Mouse (Mus musculus) bone marrow, adult 2 months (tissue): ENCODE data around the gene Arfgap2.

Experiments used
- CTCF ChIP-seq: fragments of 200-500 bp; IDR thresholded peaks from 2 replicates; pipeline ENCODE4 v1.5.1; 2011; ENCODE audit warnings: low read length, control low read depth; ENCODE audit not compliant: control insufficient read depth, insufficient read depth
- POLR2A ChIP-seq: fragments of 200-500 bp; IDR thresholded peaks from 2 replicates; pipeline ENCODE4 v1.6.1; 2011; ENCODE audit warnings: low read depth, mild to moderate bottlenecking, control low read depth, low read length, borderline replicate concordance; ENCODE audit not compliant: control insufficient read depth

DNA sequence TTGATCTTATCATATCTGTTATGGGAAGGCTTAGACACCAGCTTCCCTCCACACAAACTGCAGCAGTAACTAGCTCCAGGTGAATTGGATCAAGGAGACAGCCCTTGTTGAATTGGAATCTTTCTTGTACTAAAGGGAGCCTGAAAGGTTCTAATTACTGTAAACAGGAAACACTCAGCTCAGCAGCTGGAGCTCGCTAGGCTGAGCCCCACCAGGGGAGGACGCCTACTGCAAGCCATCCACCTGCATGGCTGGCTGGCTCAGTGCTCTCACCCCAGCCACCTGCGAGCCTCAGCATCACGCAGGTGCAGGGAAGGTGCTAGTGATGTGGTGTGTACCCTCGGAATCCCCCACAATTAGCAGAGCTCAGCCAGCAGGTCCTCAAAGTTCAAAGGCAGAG lies 43.9 kb downstream of the Arfgap2 start:
- TF ChIP-seq CTCF (no peak), POLR2A (no peak)
